Mouse (Mus musculus) embryonic facial prominence, embryonic 10.5 days (tissue): ENCODE measurements at regions not wholly inside any gene's neighbourhood (a gene's known extent, or its start where the extent isn't known, plus 50 kb on each side); places are given as distances from the start of the nearest gene placed in this dataset.

Experiments
- DNase-seq: peaks from one replicate; pipeline ENCODE4 v3.0.0-alpha.2; 2017; ENCODE audit warnings: low spot score
- H3K27ac ChIP-seq: fragments of 300-500 bp; sonication (generic); replicated peaks from 2 replicates; pipeline ENCODE4 v1.5.1; 2016; ENCODE audit warnings: mild to moderate bottlenecking
- H3K27me3 ChIP-seq: fragments of 300-500 bp; sonication (generic); replicated peaks from 2 replicates; pipeline ENCODE4 v1.6.1; 2016; ENCODE audit warnings: low read depth, mild to moderate bottlenecking; ENCODE audit not compliant: poor library complexity, severe bottlenecking
- H3K36me3 ChIP-seq: fragments of 300-500 bp; sonication (generic); replicated peaks from 2 replicates; pipeline ENCODE4 v1.6.1; 2016; ENCODE audit warnings: mild to moderate bottlenecking, moderate library complexity
- H3K4me1 ChIP-seq: fragments of 300-500 bp; sonication (generic); 2 replicates; pipeline ENCODE4 v1.6.1; 2016
- H3K4me3 ChIP-seq: fragments of 300-500 bp; sonication (generic); 2 replicates; pipeline ENCODE4 v1.5.1; 2016; ENCODE audit warnings: mild to moderate bottlenecking, moderate library complexity
- H3K9me3 ChIP-seq: fragments of 300-500 bp; sonication (generic); 2 replicates; pipeline ENCODE4 v1.6.1; 2016; ENCODE audit warnings: mild to moderate bottlenecking
- WGBS: fragments of 180-500 bp; shearing (Covaris S2); methylation state at CpG from one replicate; pipeline ENCODE4 v1.1.7; 2016; 5-methylcytosine and 5-hydroxymethylcytosine counted together

- no peaks in the 10 kb centered on the region for H3K36me3 ChIP-seq
- H3K9me3 ChIP-seq = no peaks in the 10 kb centered on the region
- WGBS = 89% methylated on average over 3 of the region's 3 CpGs
- H3K27me3 ChIP-seq = no peaks in the 10 kb centered on the region
- no peak for DNase-seq
- no peak overlapping the region for H3K4me3 ChIP-seq
- H3K27ac ChIP-seq = no peak overlapping the region
- H3K4me1 ChIP-seq = no peaks in the 10 kb centered on the region
Observed at GRCm38 (mm10) chr5:24237201-24237600, 72.4 kb downstream of the Nupl2 start.

- Histone ChIP-seq H3K36me3 (no peaks in the 10 kb centered on the region), H3K4me1 (no peaks in the 10 kb centered on the region), H3K27ac (no peak overlapping the region), H3K27me3 (no peaks in the 10 kb centered on the region), H3K9me3 (no peaks in the 10 kb centered on the region), H3K4me3 (no peak overlapping the region)
- 78% methylated on average over 2 of the region's 2 CpGs for WGBS
- DNase-seq = no peak
Observed at GRCm38 (mm10) chr5:24239006-24239405, 74.2 kb downstream of the Nupl2 start.

GRCm38 (mm10) chr5:24244211-24244610 is 79.4 kb downstream of the Nupl2 start:
- Histone ChIP-seq H3K27me3 (no peaks in the 10 kb centered on the region), H3K4me1 (no peaks in the 10 kb centered on the region), H3K4me3 (no peak overlapping the region), H3K9me3 (no peaks in the 10 kb centered on the region), H3K27ac (no peak overlapping the region), H3K36me3 (no peaks in the 10 kb centered on the region)
- WGBS = 85% methylated on average over 6 of the region's 6 CpGs
- no peak for DNase-seq

- no peak for DNase-seq
- Histone ChIP-seq H3K27ac (no peak overlapping the region), H3K4me1 (no peaks in the 10 kb centered on the region), H3K9me3 (no peaks in the 10 kb centered on the region), H3K4me3 (no peak overlapping the region), H3K27me3 (no peaks in the 10 kb centered on the region), H3K36me3 (no peaks in the 10 kb centered on the region)
- 92% methylated on average over 5 of the region's 5 CpGs for WGBS
Observed at GRCm38 (mm10) chr5:24255421-24255820, 90.7 kb downstream of the Nupl2 start.

GRCm38 (mm10) chr5:24261098-24261497 is 90.3 kb downstream of the Kcnh2 start:
- Histone ChIP-seq H3K4me1 (peaks cover 19% of the 10 kb centered on the region), H3K9me3 (no peaks in the 10 kb centered on the region), H3K27ac (no peak overlapping the region), H3K36me3 (no peaks in the 10 kb centered on the region), H3K27me3 (0 out of 2 replicates have a peak, but pooled peaks cover 4% of the 10 kb centered on the region), H3K4me3 (no peak overlapping the region)
- 14% methylated on average over 7 of the region's 7 CpGs for WGBS
- DNase-seq = peak; percentile 76

GRCm38 (mm10) chr5:24262146-24262545 is 89.3 kb downstream of the Kcnh2 start:
- Histone ChIP-seq H3K4me3 (0 out of 2 replicates have a peak overlapping the region, but pooled peaks have one; percentile 13), H3K4me1 (peaks cover 24% of the 10 kb centered on the region), H3K9me3 (no peaks in the 10 kb centered on the region), H3K36me3 (no peaks in the 10 kb centered on the region), H3K27me3 (0 out of 2 replicates have a peak, but pooled peaks cover 4% of the 10 kb centered on the region), H3K27ac (no peak overlapping the region)
- 7% methylated on average over 11 of the region's 11 CpGs for WGBS
- DNase-seq = peak; percentile 38

GRCm38 (mm10) chr5:24264151-24264550 is 87.3 kb downstream of the Kcnh2 start:
- 0 out of 2 replicates have a peak, but pooled peaks cover 4% of the 10 kb centered on the region for H3K27me3 ChIP-seq
- no peak for DNase-seq
- H3K9me3 ChIP-seq = no peaks in the 10 kb centered on the region
- no peak overlapping the region for H3K4me3 ChIP-seq
- H3K36me3 ChIP-seq = no peaks in the 10 kb centered on the region
- H3K4me1 ChIP-seq = peaks cover 24% of the 10 kb centered on the region
- WGBS = 87% methylated on average over 4 of the region's 4 CpGs
- no peak overlapping the region for H3K27ac ChIP-seq

- Histone ChIP-seq H3K27me3 (0 out of 2 replicates have a peak, but pooled peaks cover 4% of the 10 kb centered on the region), H3K27ac (no peak overlapping the region), H3K4me3 (no peak overlapping the region), H3K9me3 (no peaks in the 10 kb centered on the region), H3K36me3 (no peaks in the 10 kb centered on the region), H3K4me1 (peaks cover 24% of the 10 kb centered on the region)
- no peak for DNase-seq
- 88% methylated on average over 3 of the region's 3 CpGs for WGBS
Observed at GRCm38 (mm10) chr5:24265431-24265830, 86.0 kb downstream of the Kcnh2 start.

- H3K27ac ChIP-seq = peak overlapping the region; percentile 15; the same call in 1 of the 2 replicates
- DNase-seq = peak; percentile 85
Observed at GRCm38 (mm10) chr5:24266344-24267295, 84.8 kb downstream of the Kcnh2 start.

More at GRCm38 (mm10) chr5:24266344-24267295, 84.8 kb downstream of the Kcnh2 start:
- Histone ChIP-seq H3K27me3 (0 out of 2 replicates have a peak, but pooled peaks cover 4% of the 10 kb centered on the region), H3K36me3 (no peaks in the 10 kb centered on the region), H3K9me3 (no peaks in the 10 kb centered on the region), H3K4me1 (peaks cover 24% of the 10 kb centered on the region), H3K4me3 (peak overlapping the region; percentile 42)
- whole genome bisulfite sequencing = 17% methylated on average over 16 of the region's 16 CpGs
